Mouse (Mus musculus): ENCODE measurements around the gene Mrpl4. TPM values are rescaled to one million over a fixed set of nuclear protein-coding genes. Genes with fewer than 3 reads are reported as not detected.

Mrpl4 gene
- polyA plus RNA-seq, 1 experiment from 2014 or later: 173 TPM

DNA sequence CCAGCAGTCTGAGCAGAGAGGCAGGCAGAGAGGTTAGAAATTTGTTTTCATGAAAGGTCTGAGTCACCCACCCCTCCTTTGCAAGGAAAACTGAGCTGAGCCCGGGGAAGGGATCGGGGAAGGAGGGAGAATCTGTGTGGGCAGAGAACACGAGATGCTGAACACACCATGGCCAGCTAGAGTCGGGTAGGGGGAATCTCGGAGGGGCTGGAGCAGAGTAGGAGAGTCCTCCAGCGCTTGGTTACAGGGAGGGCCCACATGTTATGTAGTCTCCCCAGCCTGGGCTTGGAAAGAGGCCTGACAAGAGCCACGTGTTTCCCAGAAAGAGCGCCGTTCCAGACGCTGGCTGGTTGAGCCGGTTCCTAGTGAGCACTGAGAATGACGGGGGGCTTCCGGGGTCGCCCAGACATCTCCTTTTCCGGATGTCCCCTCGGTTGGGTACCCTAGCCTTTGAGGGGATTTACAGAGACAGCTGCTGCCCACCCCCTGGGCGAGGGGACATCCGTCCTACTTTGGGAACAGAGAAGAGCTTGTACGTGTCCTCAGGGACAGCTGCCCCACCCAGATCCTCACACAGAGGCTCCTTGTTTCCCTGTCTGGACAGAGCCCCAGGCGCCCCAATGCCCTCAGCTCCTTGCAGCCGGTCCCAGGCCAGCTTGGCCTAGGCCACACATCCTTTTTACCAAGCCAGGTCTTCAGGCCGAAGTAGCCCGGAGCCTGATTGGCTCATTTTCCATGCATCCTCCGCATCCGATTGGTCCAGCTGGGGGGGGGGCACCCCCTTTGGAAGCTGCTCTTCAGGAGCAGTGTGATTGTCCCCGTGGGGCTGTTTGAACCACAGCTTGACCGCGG, 30.2 kb upstream of the Mrpl4 start:
- Histone ChIP-seq H3K27ac (ENCODE audit: low read length) (peak overlapping the region; percentile 73), H3K36me3 (ENCODE audit: control insufficient read depth, insufficient read depth) (peaks cover 16% of the 10 kb centered on the region), H3K4me2 (ENCODE audit: low read depth, low read length) (peak overlapping the region; percentile 50), H3K27me3 (ENCODE audit: control insufficient read depth, insufficient read depth, low read length) (no peaks in the 10 kb centered on the region), H3K9ac (ENCODE audit: low read length) (peak overlapping the region; percentile 57), H3K4me3 (ENCODE audit: low read length) (0 out of 2 replicates have a peak overlapping the region, but pooled peaks have one; percentile 9), H3K4me1 (ENCODE audit: control insufficient read depth, insufficient read depth, low read length) (peaks cover 34% of the 10 kb centered on the region), H3K9me3 (replicated peaks; ENCODE audit: control insufficient read depth, low read length) (no peaks in the 10 kb centered on the region)
- 40% methylated on average over 28 of the region's 28 CpGs for WGBS
- no peak for ATAC-seq (replicated peaks; ENCODE audit: extremely low read depth, insufficient read depth, low FRiP score)

DNA sequence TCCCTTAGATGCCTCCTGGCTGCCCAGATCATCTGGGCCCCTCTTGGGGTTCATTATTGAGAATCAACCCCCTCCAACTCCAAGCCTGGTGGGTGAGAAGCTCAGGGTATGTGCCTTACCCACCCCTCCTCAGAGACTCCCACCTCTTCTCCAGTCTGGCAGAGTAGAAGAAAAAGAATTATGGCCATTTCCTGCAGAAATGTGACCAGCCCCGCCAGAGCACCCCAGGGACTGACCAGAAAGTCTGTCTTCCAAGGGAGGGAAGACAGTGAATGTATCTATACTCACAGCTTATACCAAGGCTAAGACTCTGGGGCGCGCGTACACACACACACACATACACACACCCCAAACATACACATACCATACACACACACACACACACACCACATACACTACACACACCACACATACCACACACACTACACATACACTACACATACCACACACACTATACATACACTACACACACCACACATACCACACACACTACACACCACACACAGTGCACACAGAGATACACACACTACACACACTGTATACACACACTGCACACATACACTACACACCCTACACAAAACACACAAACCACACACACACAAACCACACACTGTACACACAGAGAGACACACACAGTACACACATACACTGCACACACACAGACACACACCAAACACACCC, 29.4 kb upstream of the Mrpl4 start:
- peak overlapping the region; percentile 50 for H3K4me2 ChIP-seq (ENCODE audit: low read depth, low read length)
- WGBS: 88% methylated on average over 4 of the region's 4 CpGs
- peak overlapping the region; percentile 73; the same call in 1 of the 2 replicates for H3K27ac ChIP-seq (ENCODE audit: low read length)
- H3K4me1 ChIP-seq (ENCODE audit: control insufficient read depth, insufficient read depth, low read length): peaks cover 35% of the 10 kb centered on the region
- H3K9me3 ChIP-seq (replicated peaks; ENCODE audit: control insufficient read depth, low read length): no peaks in the 10 kb centered on the region
- no peak for ATAC-seq (replicated peaks; ENCODE audit: extremely low read depth, insufficient read depth, low FRiP score)
- peaks cover 8% of the 10 kb centered on the region for H3K36me3 ChIP-seq (ENCODE audit: control insufficient read depth, insufficient read depth)
- peak overlapping the region; percentile 21 for H3K4me3 ChIP-seq (ENCODE audit: low read length)
- no peaks in the 10 kb centered on the region for H3K27me3 ChIP-seq (ENCODE audit: control insufficient read depth, insufficient read depth, low read length)
- peak overlapping the region; percentile 57 for H3K9ac ChIP-seq (ENCODE audit: low read length)

DNA sequence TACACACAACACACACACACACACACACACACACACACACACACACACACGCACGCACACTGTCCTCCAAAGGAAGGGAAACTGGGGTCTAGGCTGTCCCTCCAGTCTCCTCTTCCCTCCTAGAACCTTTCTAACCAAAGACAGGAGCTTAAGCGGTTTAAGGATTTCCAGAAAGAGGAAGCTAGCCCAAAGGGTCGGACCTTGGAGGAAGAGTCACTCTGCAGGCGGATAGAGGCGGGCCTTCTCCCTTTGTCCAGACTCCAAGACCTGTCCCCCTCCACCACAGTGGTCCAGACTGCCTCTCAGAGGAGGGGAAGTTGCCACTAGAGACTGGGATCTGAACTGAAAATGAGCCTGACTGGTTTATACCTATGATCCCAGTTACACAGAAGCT, 28.9 kb upstream of the Mrpl4 start:
- Histone ChIP-seq H3K27me3 (ENCODE audit: control insufficient read depth, insufficient read depth, low read length) (no peaks in the 10 kb centered on the region), H3K36me3 (ENCODE audit: control insufficient read depth, insufficient read depth) (peaks cover 2% of the 10 kb centered on the region; the same call in 1 of the 2 replicates), H3K9me3 (replicated peaks; ENCODE audit: control insufficient read depth, low read length) (no peaks in the 10 kb centered on the region), H3K4me2 (ENCODE audit: low read depth, low read length) (peak overlapping the region; percentile 45), H3K9ac (ENCODE audit: low read length) (0 out of 2 replicates have a peak overlapping the region, but pooled peaks have one; percentile 16), H3K27ac (ENCODE audit: low read length) (peak overlapping the region; percentile 28; the same call in 1 of the 2 replicates), H3K4me1 (ENCODE audit: control insufficient read depth, insufficient read depth, low read length) (peaks cover 40% of the 10 kb centered on the region), H3K4me3 (ENCODE audit: low read length) (peak overlapping the region; percentile 21)
- ATAC-seq (replicated peaks; ENCODE audit: extremely low read depth, insufficient read depth, low FRiP score): no peak
- WGBS: 51% methylated on average over 5 of the region's 6 CpGs

DNA sequence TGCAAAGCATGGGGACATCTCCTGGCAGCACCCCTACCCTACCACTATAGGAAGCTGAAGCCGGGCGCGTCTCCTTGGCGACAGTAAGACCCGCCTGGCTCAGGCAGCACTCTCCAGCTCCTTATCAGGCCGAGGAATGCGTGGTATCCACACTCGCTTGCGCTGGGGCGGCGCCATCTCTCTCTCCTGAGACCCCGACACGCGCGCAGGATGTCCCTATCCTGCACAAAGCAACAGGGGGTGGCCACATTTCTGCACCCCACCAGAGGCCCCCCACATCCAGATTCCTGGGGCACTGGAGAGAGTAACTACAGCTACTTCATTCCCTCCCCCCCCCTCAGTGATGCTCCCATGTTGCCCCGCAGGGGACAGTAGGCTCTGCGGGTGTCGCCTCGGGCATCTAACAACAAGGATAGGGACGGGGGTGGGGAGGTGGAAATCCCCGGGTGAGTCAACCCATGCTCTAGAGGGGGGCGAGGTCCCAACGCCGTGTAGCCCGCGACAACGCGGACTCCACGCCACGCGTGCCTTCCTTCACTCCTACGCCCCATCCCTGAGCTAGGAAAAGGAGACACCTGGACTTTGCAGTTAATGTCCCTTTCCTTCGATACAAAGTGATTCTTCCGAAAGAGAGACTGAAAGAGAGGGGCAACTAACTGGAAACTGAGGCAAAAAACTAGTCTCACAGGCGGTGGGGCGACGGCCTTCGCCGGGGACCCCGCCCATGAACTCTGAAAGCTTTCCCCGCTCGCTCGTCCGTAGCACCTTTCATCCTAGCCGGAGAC, 26.9 kb upstream of the Mrpl4 start:
- H3K27ac ChIP-seq (ENCODE audit: low read length): peak overlapping the region; percentile 95
- WGBS: under 1% methylated on average over 45 of the region's 45 CpGs
- no peaks in the 10 kb centered on the region for H3K27me3 ChIP-seq (ENCODE audit: control insufficient read depth, insufficient read depth, low read length)
- H3K4me1 ChIP-seq (ENCODE audit: control insufficient read depth, insufficient read depth, low read length): peaks cover 42% of the 10 kb centered on the region
- no peaks in the 10 kb centered on the region for H3K9me3 ChIP-seq (replicated peaks; ENCODE audit: control insufficient read depth, low read length)
- peak overlapping the region; percentile 88 for H3K4me2 ChIP-seq (ENCODE audit: low read depth, low read length)
- peak overlapping the region; percentile 93 for H3K9ac ChIP-seq (ENCODE audit: low read length)
- no peaks in the 10 kb centered on the region for H3K36me3 ChIP-seq (ENCODE audit: control insufficient read depth, insufficient read depth)
- peak overlapping the region; percentile 94 for H3K4me3 ChIP-seq (ENCODE audit: low read length)
- peak; percentile 74 for ATAC-seq (replicated peaks; ENCODE audit: extremely low read depth, insufficient read depth, low FRiP score)

DNA sequence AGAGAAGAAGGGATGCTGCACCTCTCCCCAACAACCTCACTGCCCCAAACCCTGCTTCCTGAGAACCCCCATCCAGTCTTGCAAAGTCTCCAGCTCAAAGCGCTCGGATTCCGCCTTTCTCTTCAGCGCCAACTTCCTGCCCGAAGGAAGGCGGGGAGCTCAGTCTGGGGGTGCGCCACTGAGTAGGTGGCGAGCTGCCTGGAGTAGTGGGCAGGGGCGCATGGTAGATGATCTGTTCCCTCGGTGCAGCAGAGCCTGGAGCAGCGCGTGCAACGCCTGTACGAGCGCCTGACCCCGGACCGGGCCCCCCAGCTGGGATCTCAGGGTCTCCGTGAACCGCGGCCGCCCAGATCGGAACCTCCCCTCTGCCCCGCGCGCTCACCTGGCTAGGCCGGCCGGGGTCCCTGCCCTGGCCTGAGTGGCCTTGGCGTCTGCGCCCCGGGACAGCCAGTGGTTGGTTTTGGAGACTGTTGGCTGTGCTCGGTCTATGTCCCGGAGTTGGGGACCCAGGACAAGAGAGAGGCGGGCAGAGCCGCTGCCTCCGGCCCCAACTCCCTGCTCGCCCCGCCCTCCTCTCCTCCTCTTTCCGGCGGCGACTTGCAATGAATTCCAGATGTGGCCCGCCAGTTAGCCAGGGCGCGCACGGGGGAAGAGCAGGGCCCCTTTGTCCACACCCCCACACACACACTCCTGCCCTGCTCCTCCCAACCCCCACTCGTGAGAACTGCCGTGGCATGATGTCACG, 26.1 kb upstream of the Mrpl4 start, which contains the start of gene S1pr2:
Gene S1pr2 (minus strand): TSS at position 566 of the 745 bp plus-strand sequence.
- peak within 1 kb of the TSS; percentile 95 for H3K27ac ChIP-seq (ENCODE audit: low read length)
- H3K27me3 ChIP-seq (ENCODE audit: control insufficient read depth, insufficient read depth, low read length): no peaks in the 10 kb centered on the region
- H3K36me3 ChIP-seq (ENCODE audit: control insufficient read depth, insufficient read depth): no peaks in the 10 kb centered on the region
- WGBS: under 1% methylated on average over 45 of the region's 47 CpGs
- H3K4me2 ChIP-seq (ENCODE audit: low read depth, low read length): peak within 1 kb of the TSS; percentile 88
- H3K4me1 ChIP-seq (ENCODE audit: control insufficient read depth, insufficient read depth, low read length): peaks cover 42% of the 10 kb centered on the region
- H3K9me3 ChIP-seq (replicated peaks; ENCODE audit: control insufficient read depth, low read length): no peaks in the 10 kb centered on the region
- H3K4me3 ChIP-seq (ENCODE audit: low read length): peak within 1 kb of the TSS; percentile 94
- ATAC-seq (replicated peaks; ENCODE audit: extremely low read depth, insufficient read depth, low FRiP score): peak; percentile 61
- peak within 1 kb of the TSS; percentile 93 for H3K9ac ChIP-seq (ENCODE audit: low read length)

DNA sequence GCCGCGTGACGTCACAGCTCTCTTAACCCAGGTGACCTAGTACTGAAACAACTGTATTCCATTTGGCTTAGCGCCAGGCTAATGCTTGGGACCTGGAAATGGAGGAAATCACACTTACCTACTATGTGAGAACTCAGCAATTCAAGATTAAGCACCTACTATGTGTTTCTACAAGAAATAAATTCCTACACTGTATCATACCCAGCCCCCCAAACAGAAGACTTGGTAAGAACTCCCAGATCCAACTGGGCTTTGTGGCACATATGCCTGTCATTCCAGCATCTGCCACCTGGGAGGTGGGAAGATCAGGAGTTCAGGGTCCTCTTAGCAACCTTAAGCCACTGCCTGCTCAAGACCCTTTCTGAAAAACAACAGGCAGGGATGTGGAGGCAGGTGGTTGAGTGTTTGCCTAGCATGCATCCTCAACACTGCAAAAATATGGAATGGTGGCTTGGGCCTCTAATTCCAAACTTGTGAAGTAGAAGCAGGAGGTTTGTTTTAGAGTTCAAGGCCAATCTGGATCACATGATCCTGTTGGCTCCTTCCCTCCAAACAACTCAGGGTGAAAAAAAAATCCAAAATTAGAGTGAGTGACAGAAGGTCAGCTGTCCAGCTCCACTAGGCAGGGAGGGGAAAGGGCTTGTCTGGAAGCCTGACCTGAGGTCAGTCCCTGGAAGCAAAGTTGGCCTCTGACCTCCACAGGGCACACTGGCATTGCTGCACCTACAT, 25.4 kb upstream of the Mrpl4 start:
- no peaks in the 10 kb centered on the region for H3K36me3 ChIP-seq (ENCODE audit: control insufficient read depth, insufficient read depth)
- H3K9ac ChIP-seq (ENCODE audit: low read length): peak overlapping the region; percentile 93
- peak overlapping the region; percentile 95 for H3K27ac ChIP-seq (ENCODE audit: low read length)
- H3K4me2 ChIP-seq (ENCODE audit: low read depth, low read length): peak overlapping the region; percentile 88
- ATAC-seq (replicated peaks; ENCODE audit: extremely low read depth, insufficient read depth, low FRiP score): no peak
- WGBS: 1% methylated on average over 4 of the region's 4 CpGs
- H3K9me3 ChIP-seq (replicated peaks; ENCODE audit: control insufficient read depth, low read length): no peaks in the 10 kb centered on the region
- peak overlapping the region; percentile 94 for H3K4me3 ChIP-seq (ENCODE audit: low read length)
- H3K4me1 ChIP-seq (ENCODE audit: control insufficient read depth, insufficient read depth, low read length): peaks cover 40% of the 10 kb centered on the region
- H3K27me3 ChIP-seq (ENCODE audit: control insufficient read depth, insufficient read depth, low read length): no peaks in the 10 kb centered on the region

DNA sequence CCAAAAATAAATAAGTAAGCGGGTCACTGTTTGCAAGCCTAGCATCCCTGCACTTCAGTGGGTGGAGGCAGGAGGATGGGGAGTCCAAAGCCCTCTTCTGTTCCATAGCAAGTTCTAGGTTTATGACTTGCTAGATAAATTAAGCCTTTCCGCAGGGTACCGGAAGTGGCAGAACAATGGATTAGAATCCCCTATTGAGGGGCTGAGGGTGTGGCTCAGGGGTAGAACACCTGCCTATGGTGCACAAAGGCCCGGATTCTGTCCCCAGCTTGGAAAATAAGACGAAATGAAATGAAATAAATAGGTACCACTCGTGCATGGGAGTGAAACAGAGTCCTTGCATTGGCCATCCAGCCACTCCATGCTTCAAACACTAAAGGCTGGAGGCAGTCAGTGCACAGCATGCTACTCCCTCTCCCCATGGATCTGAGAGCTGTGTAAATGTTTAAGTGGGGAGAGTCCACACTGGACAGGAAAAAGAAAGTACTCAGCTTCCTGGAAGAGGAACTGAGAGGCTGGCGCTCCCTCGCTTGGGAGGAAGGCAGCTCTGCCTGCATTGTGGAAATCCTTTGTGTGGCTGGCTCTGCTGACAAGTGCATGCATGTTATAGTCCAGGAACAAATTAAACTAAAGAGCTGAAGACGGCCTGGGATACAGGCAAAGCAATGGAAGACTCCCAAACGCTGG, 24.0 kb upstream of the Mrpl4 start:
- H3K27me3 ChIP-seq (ENCODE audit: control insufficient read depth, insufficient read depth, low read length): no peaks in the 10 kb centered on the region
- H3K9me3 ChIP-seq (replicated peaks; ENCODE audit: control insufficient read depth, low read length): no peaks in the 10 kb centered on the region
- no peak overlapping the region for H3K4me3 ChIP-seq (ENCODE audit: low read length)
- H3K4me1 ChIP-seq (ENCODE audit: control insufficient read depth, insufficient read depth, low read length): peaks cover 27% of the 10 kb centered on the region
- ATAC-seq (replicated peaks; ENCODE audit: extremely low read depth, insufficient read depth, low FRiP score): no peak
- no peaks in the 10 kb centered on the region for H3K36me3 ChIP-seq (ENCODE audit: control insufficient read depth, insufficient read depth)
- H3K4me2 ChIP-seq (ENCODE audit: low read depth, low read length): no peak overlapping the region
- whole genome bisulfite sequencing: 59% methylated on average over 10 of the region's 10 CpGs
- no peak overlapping the region for H3K9ac ChIP-seq (ENCODE audit: low read length)
- peak overlapping the region; percentile 64 for H3K27ac ChIP-seq (ENCODE audit: low read length)

Data from heart, embryonic 16.5 days (tissue).